Mouse (Mus musculus): ENCODE measurements at regions not wholly inside any gene's neighbourhood (a gene's known extent, or its start where the extent isn't known, plus 50 kb on each side); places are given as distances from the start of the nearest gene placed in this dataset.

- peak; percentile 86 for DNase-seq (ENCODE audit: low spot score, missing footprints)
- Histone ChIP-seq H3K9ac (ENCODE audit: low read length) (no peak overlapping the region), H3K9me3 (ENCODE audit: control insufficient read depth, low read length) (no peaks in the 10 kb centered on the region), H3K27ac (ENCODE audit: low read depth, low read length) (no peak overlapping the region), H3K4me2 (no peak overlapping the region), H3K36me3 (ENCODE audit: control insufficient read depth, insufficient read depth, low read length) (no peaks in the 10 kb centered on the region), H3K4me1 (ENCODE audit: control insufficient read depth, insufficient read depth, low read length) (no peaks in the 10 kb centered on the region), H3K27me3 (ENCODE audit: control insufficient read depth, insufficient read depth, low read length) (no peaks in the 10 kb centered on the region), H3K4me3 (ENCODE audit: low read depth, low read length) (no peak overlapping the region)
- peak; percentile 68 for ATAC-seq (ENCODE audit: low FRiP score)
- 79% methylated on average over 4 of the region's 4 CpGs for WGBS
These were observed 75.6 kb upstream of the Fbxl17 start for GRCm38 (mm10) chr17:63575316-63576007.

GRCm38 (mm10) chr17:63582870-63583269, 83.1 kb upstream of the Fbxl17 start:
- no peak overlapping the region for H3K4me3 ChIP-seq (ENCODE audit: low read depth, low read length)
- no peak overlapping the region for H3K27ac ChIP-seq (ENCODE audit: low read depth, low read length)
- no peak overlapping the region for H3K9ac ChIP-seq (ENCODE audit: low read length)
- 72% methylated on average over 4 of the region's 4 CpGs for WGBS
- H3K9me3 ChIP-seq (ENCODE audit: control insufficient read depth, low read length) = no peaks in the 10 kb centered on the region
- DNase-seq (ENCODE audit: low spot score, missing footprints) (no peak), ATAC-seq (ENCODE audit: low FRiP score) (no peak)
- no peaks in the 10 kb centered on the region for H3K4me1 ChIP-seq (ENCODE audit: control insufficient read depth, insufficient read depth, low read length)
- H3K27me3 ChIP-seq (ENCODE audit: control insufficient read depth, insufficient read depth, low read length) = no peaks in the 10 kb centered on the region
- no peaks in the 10 kb centered on the region for H3K36me3 ChIP-seq (ENCODE audit: control insufficient read depth, insufficient read depth, low read length)
- H3K4me2 ChIP-seq = no peak overlapping the region

- Histone ChIP-seq H3K27me3 (ENCODE audit: control insufficient read depth, insufficient read depth, low read length) (no peaks in the 10 kb centered on the region), H3K4me1 (ENCODE audit: control insufficient read depth, insufficient read depth, low read length) (0 out of 2 replicates have a peak, but pooled peaks cover 2% of the 10 kb centered on the region), H3K4me3 (ENCODE audit: low read depth, low read length) (no peak overlapping the region), H3K4me2 (no peak overlapping the region), H3K9me3 (ENCODE audit: control insufficient read depth, low read length) (no peaks in the 10 kb centered on the region), H3K9ac (ENCODE audit: low read length) (no peak overlapping the region), H3K27ac (ENCODE audit: low read depth, low read length) (no peak overlapping the region), H3K36me3 (ENCODE audit: control insufficient read depth, insufficient read depth, low read length) (no peaks in the 10 kb centered on the region)
- DNase-seq (ENCODE audit: low spot score, missing footprints) (peak; percentile 83), ATAC-seq (ENCODE audit: low FRiP score) (no peak)
- WGBS = 35% methylated on average over 7 of the region's 7 CpGs
These were observed 107.4 kb upstream of the Fbxl17 start for GRCm38 (mm10) chr17:63607021-63607751.

- Histone ChIP-seq H3K4me3 (ENCODE audit: low read depth, low read length) (no peak overlapping the region), H3K9ac (ENCODE audit: low read length) (no peak overlapping the region), H3K27me3 (ENCODE audit: control insufficient read depth, insufficient read depth, low read length) (no peaks in the 10 kb centered on the region), H3K27ac (ENCODE audit: low read depth, low read length) (no peak overlapping the region), H3K36me3 (ENCODE audit: control insufficient read depth, insufficient read depth, low read length) (no peaks in the 10 kb centered on the region), H3K9me3 (ENCODE audit: control insufficient read depth, low read length) (no peaks in the 10 kb centered on the region), H3K4me2 (no peak overlapping the region), H3K4me1 (ENCODE audit: control insufficient read depth, insufficient read depth, low read length) (no peaks in the 10 kb centered on the region)
- ATAC-seq (ENCODE audit: low FRiP score) (no peak), DNase-seq (ENCODE audit: low spot score, missing footprints) (no peak)
- 15% methylated on average over 3 of the region's 3 CpGs for WGBS
These were observed 122.9 kb upstream of the Fbxl17 start for GRCm38 (mm10) chr17:63622726-63623125.

- Histone ChIP-seq H3K4me2 (no peak overlapping the region), H3K4me3 (ENCODE audit: low read depth, low read length) (no peak overlapping the region), H3K9ac (ENCODE audit: low read length) (no peak overlapping the region), H3K27me3 (ENCODE audit: control insufficient read depth, insufficient read depth, low read length) (no peaks in the 10 kb centered on the region), H3K36me3 (ENCODE audit: control insufficient read depth, insufficient read depth, low read length) (no peaks in the 10 kb centered on the region), H3K9me3 (ENCODE audit: control insufficient read depth, low read length) (no peaks in the 10 kb centered on the region), H3K27ac (ENCODE audit: low read depth, low read length) (no peak overlapping the region), H3K4me1 (ENCODE audit: control insufficient read depth, insufficient read depth, low read length) (no peaks in the 10 kb centered on the region)
- WGBS = 88% methylated on average over 2 of the region's 2 CpGs
- ATAC-seq (ENCODE audit: low FRiP score) = no peak
- DNase-seq (ENCODE audit: low spot score, missing footprints) = no peak
These were observed 137.8 kb upstream of the Fbxl17 start for GRCm38 (mm10) chr17:63637598-63637997.

GRCm38 (mm10) chr17:63644390-63644789, 144.6 kb upstream of the Fbxl17 start:
- ATAC-seq (ENCODE audit: low FRiP score) = no peak
- no peaks in the 10 kb centered on the region for H3K27me3 ChIP-seq (ENCODE audit: control insufficient read depth, insufficient read depth, low read length)
- no peak overlapping the region for H3K4me2 ChIP-seq
- no peaks in the 10 kb centered on the region for H3K9me3 ChIP-seq (ENCODE audit: control insufficient read depth, low read length)
- no peaks in the 10 kb centered on the region for H3K36me3 ChIP-seq (ENCODE audit: control insufficient read depth, insufficient read depth, low read length)
- DNase-seq (ENCODE audit: low spot score, missing footprints) = no peak
- H3K4me1 ChIP-seq (ENCODE audit: control insufficient read depth, insufficient read depth, low read length) = no peaks in the 10 kb centered on the region
- no peak overlapping the region for H3K27ac ChIP-seq (ENCODE audit: low read depth, low read length)
- 86% methylated on average over 4 of the region's 4 CpGs for WGBS
- no peak overlapping the region for H3K4me3 ChIP-seq (ENCODE audit: low read depth, low read length)
- H3K9ac ChIP-seq (ENCODE audit: low read length) = no peak overlapping the region

GRCm38 (mm10) chr17:63657687-63658086, 157.9 kb upstream of the Fbxl17 start:
- Histone ChIP-seq H3K4me2 (no peak overlapping the region), H3K4me3 (ENCODE audit: low read depth, low read length) (no peak overlapping the region), H3K4me1 (ENCODE audit: control insufficient read depth, insufficient read depth, low read length) (no peaks in the 10 kb centered on the region), H3K27me3 (ENCODE audit: control insufficient read depth, insufficient read depth, low read length) (no peaks in the 10 kb centered on the region), H3K27ac (ENCODE audit: low read depth, low read length) (no peak overlapping the region), H3K9me3 (ENCODE audit: control insufficient read depth, low read length) (no peaks in the 10 kb centered on the region), H3K9ac (ENCODE audit: low read length) (no peak overlapping the region), H3K36me3 (ENCODE audit: control insufficient read depth, insufficient read depth, low read length) (no peaks in the 10 kb centered on the region)
- ATAC-seq (ENCODE audit: low FRiP score) (no peak), DNase-seq (ENCODE audit: low spot score, missing footprints) (no peak)
- 76% methylated on average over 6 of the region's 6 CpGs for WGBS

GRCm38 (mm10) chr17:63660841-63661481, 161.1 kb upstream of the Fbxl17 start:
- Histone ChIP-seq H3K4me3 (ENCODE audit: low read depth, low read length) (no peak overlapping the region), H3K9ac (ENCODE audit: low read length) (no peak overlapping the region), H3K27ac (ENCODE audit: low read depth, low read length) (no peak overlapping the region), H3K27me3 (ENCODE audit: control insufficient read depth, insufficient read depth, low read length) (no peaks in the 10 kb centered on the region), H3K9me3 (ENCODE audit: control insufficient read depth, low read length) (no peaks in the 10 kb centered on the region), H3K4me2 (no peak overlapping the region), H3K36me3 (ENCODE audit: control insufficient read depth, insufficient read depth, low read length) (no peaks in the 10 kb centered on the region), H3K4me1 (ENCODE audit: control insufficient read depth, insufficient read depth, low read length) (no peaks in the 10 kb centered on the region)
- WGBS = 88% methylated on average over 13 of the region's 13 CpGs
- no peak for DNase-seq (ENCODE audit: low spot score, missing footprints)
- no peak for ATAC-seq (ENCODE audit: low FRiP score)

- Histone ChIP-seq H3K27ac (ENCODE audit: low read depth, low read length) (no peak overlapping the region), H3K36me3 (ENCODE audit: control insufficient read depth, insufficient read depth, low read length) (no peaks in the 10 kb centered on the region), H3K4me2 (no peak overlapping the region), H3K9me3 (ENCODE audit: control insufficient read depth, low read length) (no peaks in the 10 kb centered on the region), H3K4me1 (ENCODE audit: control insufficient read depth, insufficient read depth, low read length) (no peaks in the 10 kb centered on the region), H3K4me3 (ENCODE audit: low read depth, low read length) (no peak overlapping the region), H3K9ac (ENCODE audit: low read length) (no peak overlapping the region), H3K27me3 (ENCODE audit: control insufficient read depth, insufficient read depth, low read length) (no peaks in the 10 kb centered on the region)
- ATAC-seq (ENCODE audit: low FRiP score) (no peak), DNase-seq (ENCODE audit: low spot score, missing footprints) (peak; percentile 45)
- 95% methylated on average over 4 of the region's 4 CpGs for WGBS
These were observed 161.8 kb upstream of the Fbxl17 start for GRCm38 (mm10) chr17:63661584-63661983.
